In the genomic region with DNA sequence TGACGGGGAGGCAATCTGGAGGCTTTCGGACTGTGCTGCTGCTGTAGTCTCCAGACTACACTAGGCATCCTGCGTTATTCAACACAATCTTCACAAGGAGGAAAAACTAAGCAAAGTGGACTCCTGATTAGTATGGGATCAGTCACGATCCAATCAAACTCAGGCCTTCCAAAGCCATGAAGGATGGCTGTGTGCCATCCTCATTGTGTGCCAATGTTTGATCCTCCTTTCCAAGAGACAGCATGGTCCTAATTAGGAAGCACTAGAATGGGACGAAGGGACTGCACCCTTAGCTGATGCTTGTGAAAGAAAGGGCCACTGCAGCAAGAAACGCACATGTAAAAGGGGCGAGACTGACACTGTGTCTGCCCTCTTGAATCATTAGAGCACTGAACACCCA, we compare ENCODE assay signal across 19 mouse cellular contexts.
"Had no signal": no experiment of that assay in that cellular context is flagged by ENCODE, and none has a peak within 500 bp of the region (broad histone marks: within the 10 kb centered on the region; RNA-seq: fewer than 3 reads in every experiment).

No protein-coding gene starts in this region.

- DNase-seq: kidney, adult 2 months; kidney, postnatal 10 days; kidney, postnatal 36 days; layer of hippocampus, postnatal 36 days; liver; liver, embryonic 13.5 days; lung, embryonic 14.5 days; retina, postnatal 1 day; thymus, adult 18-20 months; thymus, postnatal 36 days had no signal

- H3K4me2 ChIP-seq: kidney, embryonic 15.5 days; limb, embryonic 12.5 days; liver, embryonic 13.5 days; lung, embryonic 14.5 days; midbrain, embryonic 12.5 days; neural tube, embryonic 13.5 days had no signal

- H3K27ac ChIP-seq: kidney, embryonic 15.5 days; left cerebral cortex, adult 2 months; limb, embryonic 12.5 days; liver, embryonic 13.5 days; macrophage; midbrain, embryonic 12.5 days; neural tube, embryonic 13.5 days had no signal

- H3K27me3 ChIP-seq: kidney, embryonic 15.5 days; limb, embryonic 12.5 days; liver, embryonic 13.5 days; midbrain, embryonic 12.5 days; neural tube, embryonic 13.5 days had no signal

- H3K9me3 ChIP-seq: kidney, embryonic 15.5 days; limb, embryonic 12.5 days; liver, embryonic 13.5 days; midbrain, embryonic 12.5 days; neural tube, embryonic 13.5 days had no signal

- H3K4me3 ChIP-seq: kidney, embryonic 15.5 days; left cerebral cortex, adult 2 months; limb, embryonic 12.5 days; liver, embryonic 13.5 days; midbrain, embryonic 12.5 days; myocyte; neural tube, embryonic 13.5 days had no signal

- H3K4me1 ChIP-seq: kidney, embryonic 15.5 days; limb, embryonic 12.5 days; midbrain, embryonic 12.5 days had no signal

- ATAC-seq: lung, postnatal 0 days; midbrain, embryonic 16.5 days had no signal

- H3K9ac ChIP-seq: kidney, embryonic 15.5 days; limb, embryonic 12.5 days; liver, embryonic 13.5 days; lung, embryonic 14.5 days; midbrain, embryonic 12.5 days; neural tube, embryonic 13.5 days had no signal
